Mouse (Mus musculus): ENCODE data around the gene Degs1. TPM values are rescaled to one million over a fixed set of nuclear protein-coding genes. Genes with fewer than 3 reads are reported as not detected.

Gene Degs1
- total RNA-seq, 2 experiments from 2014 or later, result 62.9 to 65.3 TPM

DNA sequence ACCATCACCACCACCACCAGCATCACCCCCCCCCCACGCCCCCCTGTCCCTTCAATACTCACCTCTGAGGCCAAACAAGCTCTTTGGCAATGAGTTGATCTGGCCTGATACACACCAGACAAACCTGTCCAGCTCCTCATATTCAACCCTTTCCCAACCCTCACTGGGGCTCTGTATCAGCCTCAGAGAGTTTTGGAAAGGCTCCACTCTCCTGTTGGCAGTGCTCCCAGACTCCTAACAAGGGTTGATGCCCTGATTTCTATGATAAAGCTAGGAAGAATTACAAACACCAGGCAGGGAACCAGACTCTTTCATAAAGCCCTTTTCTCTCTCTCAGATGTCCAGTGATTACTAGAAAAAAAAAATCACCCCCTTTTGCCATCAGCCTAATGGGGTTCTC lies 45.2 kb downstream of the Degs1 start:
- H3K4me3 ChIP-seq, result no peak overlapping the region
- no peak overlapping the region for H3K27ac ChIP-seq
- no peak for TF ChIP-seq CTCF (conservative IDR thresholded peaks at IDR 0.05)
- peak; percentile 10 to 46 for DNase-seq (ENCODE audit: low spot score in 2 of 2)

DNA sequence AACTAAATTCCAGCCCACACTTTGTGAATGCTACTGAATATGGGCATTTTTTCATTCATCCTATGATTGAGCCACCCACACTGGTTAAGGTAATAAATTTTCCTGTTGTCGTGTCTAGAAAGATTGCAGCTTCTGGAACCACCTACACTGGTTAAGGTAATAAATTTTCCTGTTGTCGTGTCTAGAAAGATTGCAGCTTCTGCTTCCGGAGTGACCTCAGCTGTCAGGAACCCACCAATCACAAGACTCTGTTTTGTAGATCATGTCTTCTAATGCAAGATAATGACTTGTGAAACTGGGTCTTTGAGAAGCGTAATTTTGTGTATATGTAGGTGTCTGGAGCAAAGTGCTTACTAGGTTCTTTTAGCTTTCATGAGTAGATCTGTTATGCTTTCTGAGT lies 47.4 kb downstream of the Degs1 start:
- Histone ChIP-seq H3K27ac (no peak overlapping the region), H3K4me3 (no peak overlapping the region)
- DNase-seq (ENCODE audit: low spot score in 2 of 2), result no peak
- no peak for TF ChIP-seq CTCF (conservative IDR thresholded peaks at IDR 0.05)

DNA sequence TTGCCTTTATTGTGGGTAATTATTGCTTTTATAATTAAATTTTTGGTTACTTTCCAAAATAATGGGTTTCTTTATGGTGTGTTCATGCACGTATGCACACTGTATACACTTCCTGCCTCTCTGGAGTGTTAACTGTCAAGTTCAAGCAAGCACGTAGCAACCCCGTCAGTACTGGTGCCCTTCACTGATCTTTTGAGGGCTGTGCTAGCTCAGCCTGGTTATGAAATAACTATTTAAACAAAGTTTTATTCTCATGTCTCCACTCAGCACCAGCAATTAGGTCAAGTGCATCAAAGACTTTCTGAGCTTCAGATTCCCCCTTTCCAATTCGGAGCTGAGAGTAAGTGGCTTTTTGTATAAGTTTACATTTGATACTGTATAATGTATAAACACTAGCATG lies 53.2 kb downstream of the Degs1 start:
- no peak overlapping the region for H3K27ac ChIP-seq
- no peak for TF ChIP-seq CTCF (conservative IDR thresholded peaks at IDR 0.05)
- H3K4me3 ChIP-seq, result no peak overlapping the region
- DNase-seq (ENCODE audit: low spot score in 2 of 2), result no peak

DNA sequence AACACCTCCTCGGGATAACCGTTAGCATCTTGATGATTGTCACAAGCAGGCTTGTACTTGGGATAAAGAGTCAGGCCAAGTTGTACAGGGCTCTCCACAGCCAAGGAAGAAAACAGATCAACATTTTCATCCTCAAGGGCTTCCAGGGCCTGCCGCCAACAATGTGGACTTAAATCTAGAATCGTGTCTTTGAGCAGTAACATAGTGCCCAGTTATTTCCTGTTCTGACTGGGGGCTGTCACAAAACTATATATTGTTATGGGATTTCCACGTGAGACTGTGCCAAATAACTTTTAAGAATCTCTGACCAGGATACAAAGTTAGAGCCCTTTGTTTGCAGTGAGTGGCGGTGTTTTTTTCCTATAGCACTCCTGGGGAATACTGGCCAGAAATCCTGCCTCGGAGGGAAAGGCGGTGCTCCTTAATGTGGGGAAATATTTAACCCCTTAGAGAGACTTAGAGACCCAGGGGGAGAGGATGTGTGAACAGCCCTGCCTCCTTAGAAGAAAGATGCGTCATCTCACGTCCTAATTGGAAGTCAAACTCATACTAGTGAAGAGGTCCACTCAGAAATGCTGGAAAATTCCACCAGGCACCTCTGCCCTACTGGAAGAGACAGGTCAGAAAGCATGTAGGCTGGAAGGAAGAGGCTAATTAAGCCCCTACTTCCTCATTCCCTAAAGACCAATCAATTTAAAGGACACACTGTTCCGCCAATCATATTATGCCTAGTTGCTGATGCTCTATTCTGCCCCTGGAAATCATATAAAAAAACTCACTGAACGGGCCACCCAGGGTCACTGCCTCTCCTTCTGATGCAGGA lies 55.3 kb downstream of the Degs1 start:
- no peak for TF ChIP-seq CTCF (conservative IDR thresholded peaks at IDR 0.05)
- DNase-seq (ENCODE audit: low spot score in 2 of 2), result no peak
- H3K27ac ChIP-seq, result no peak overlapping the region
- no peak overlapping the region for H3K4me3 ChIP-seq

DNA sequence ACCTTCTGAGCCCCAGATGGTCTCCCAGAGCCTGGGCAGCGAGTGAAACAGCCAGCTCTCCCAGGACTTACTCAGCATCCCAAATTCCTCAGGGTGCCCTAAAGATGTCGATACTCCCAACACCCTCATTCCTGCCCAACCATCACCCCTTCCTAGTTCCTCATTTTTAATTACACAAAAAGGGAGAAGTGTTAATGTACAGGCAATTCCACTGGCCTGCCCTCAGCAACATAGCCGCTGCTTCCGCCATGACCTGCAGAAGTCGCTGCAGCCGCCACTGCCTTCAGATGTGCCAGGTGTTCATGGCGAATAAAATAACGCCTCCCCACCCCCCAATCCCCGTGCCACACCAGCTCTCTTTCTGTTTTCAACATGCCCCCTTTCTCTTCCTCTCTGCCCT lies 56.3 kb downstream of the Degs1 start:
- TF ChIP-seq CTCF (conservative IDR thresholded peaks at IDR 0.05), result no peak
- Histone ChIP-seq H3K27ac (no peak overlapping the region), H3K4me3 (no peak overlapping the region)
- DNase-seq (ENCODE audit: low spot score in 2 of 2), result no peak

Other genes starting within 250 kb of the Degs1 start
- gene Srp9, start 158.1 kb downstream of the Degs1 start, total RNA-seq (2021), result 10 to 100 TPM; 62.7 to 67.2 TPM
- not detected for gene Vmn1r1, start 118.3 kb downstream of the Degs1 start, total RNA-seq (2021)
- gene Fbxo28, start 58.8 kb upstream of the Degs1 start, total RNA-seq (2021), result 10 to 100 TPM; 46.3 to 46.7 TPM
- 10 to 100 TPM; 31.1 to 32.4 TPM for gene Trp53bp2, start 126.4 kb upstream of the Degs1 start, total RNA-seq (2021)
- 10 to 100 TPM; 56.4 to 61.1 TPM for gene Capn2, start 234.8 kb upstream of the Degs1 start, total RNA-seq (2021)

Data from layer of hippocampus, adult 2 months (tissue).